ENCODE assay signal across 12 mouse cellular contexts in genomic region chr1:19211546-19212154, GRCm38 (mm10). TPM values are rescaled to one million over a fixed set of nuclear protein-coding genes. Genes with fewer than 3 reads are reported as not detected.
DNase-seq lines count a peak whose midpoint lies in the region; ATAC-seq and TF ChIP-seq lines count a peak whose summit lies in the region.
"Had no signal": no experiment of that assay in that cellular context is flagged by ENCODE, and none has a peak within 500 bp of the region (broad histone marks: within the 10 kb centered on the region; RNA-seq: fewer than 3 reads in every experiment).

No protein-coding gene starts in this region.

- TF ChIP-seq CTCF in lung, postnatal 0 days (IDR thresholded peaks at IDR 0.05), result no peak

- peaks cover 40% of the 10 kb centered on the region for H3K27me3 ChIP-seq in embryonic facial prominence, embryonic 11.5 days (ENCODE audit: control insufficient read depth, insufficient read depth, low read length)
- peaks cover 90% of the 10 kb centered on the region for H3K27me3 ChIP-seq in kidney, embryonic 15.5 days
- H3K27me3 ChIP-seq in midbrain, embryonic 15.5 days (replicated peaks), result peaks cover 53% of the 10 kb centered on the region
- H3K27me3 ChIP-seq in lung, postnatal 0 days (replicated peaks; ENCODE audit: insufficient read depth, low read length), result peaks cover 53% of the 10 kb centered on the region

- peak overlapping the region; percentile 23 for H3K4me2 ChIP-seq in embryonic facial prominence, embryonic 11.5 days (ENCODE audit: low read depth, low read length)
- H3K4me2 ChIP-seq in kidney, embryonic 15.5 days, result peak overlapping the region; percentile 55
- H3K4me2 ChIP-seq in midbrain, embryonic 15.5 days, result no peak overlapping the region
- H3K4me2 ChIP-seq in lung, postnatal 0 days (replicated peaks; ENCODE audit: low read depth, low read length), result no peak overlapping the region
- H3K4me2 ChIP-seq: heart, embryonic 12.5 days; intestine, embryonic 15.5 days had no signal

- H3K9ac ChIP-seq in embryonic facial prominence, embryonic 11.5 days (replicated peaks; ENCODE audit: low read length), result peak overlapping the region; percentile 46
- no peak overlapping the region for H3K9ac ChIP-seq in kidney, embryonic 15.5 days
- H3K9ac ChIP-seq in midbrain, embryonic 15.5 days, result 0 out of 2 replicates have a peak overlapping the region, but pooled peaks have one; percentile 31
- no peak overlapping the region for H3K9ac ChIP-seq in lung, postnatal 0 days (replicated peaks; ENCODE audit: low read depth)
- H3K9ac ChIP-seq: heart, embryonic 12.5 days; intestine, embryonic 15.5 days had no signal

- no peaks in the 10 kb centered on the region for H3K9me3 ChIP-seq in embryonic facial prominence, embryonic 11.5 days (replicated peaks; ENCODE audit: control insufficient read depth, low read length)
- no peaks in the 10 kb centered on the region for H3K9me3 ChIP-seq in kidney, embryonic 15.5 days (replicated peaks)
- no peaks in the 10 kb centered on the region for H3K9me3 ChIP-seq in midbrain, embryonic 15.5 days
- no peaks in the 10 kb centered on the region for H3K9me3 ChIP-seq in lung, postnatal 0 days (ENCODE audit: low read length)
- H3K9me3 ChIP-seq: heart, embryonic 12.5 days; intestine, embryonic 15.5 days had no signal

- no peak for TF ChIP-seq EP300 in lung, postnatal 0 days (IDR thresholded peaks at IDR 0.05)

- no peaks in the 10 kb centered on the region for H3K36me3 ChIP-seq in embryonic facial prominence, embryonic 11.5 days (replicated peaks; ENCODE audit: control insufficient read depth, insufficient read depth, low read depth, low read length)
- no peaks in the 10 kb centered on the region for H3K36me3 ChIP-seq in kidney, embryonic 15.5 days
- H3K36me3 ChIP-seq in midbrain, embryonic 15.5 days (replicated peaks), result no peaks in the 10 kb centered on the region
- H3K36me3 ChIP-seq in lung, postnatal 0 days (ENCODE audit: insufficient read depth, low read length), result no peaks in the 10 kb centered on the region
- H3K36me3 ChIP-seq: heart, embryonic 12.5 days; intestine, embryonic 15.5 days had no signal

- H3K4me1 ChIP-seq in embryonic facial prominence, embryonic 11.5 days (ENCODE audit: control insufficient read depth, insufficient read depth, low read length), result no peaks in the 10 kb centered on the region; the same call in 1 of the 2 replicates
- H3K4me1 ChIP-seq in kidney, embryonic 15.5 days, result peaks cover 13% of the 10 kb centered on the region
- no peaks in the 10 kb centered on the region for H3K4me1 ChIP-seq in midbrain, embryonic 15.5 days
- no peaks in the 10 kb centered on the region for H3K4me1 ChIP-seq in lung, postnatal 0 days (ENCODE audit: insufficient read depth, low read depth, low read length)
- H3K4me1 ChIP-seq: intestine, embryonic 15.5 days had no signal

- peak; percentile 77 for DNase-seq in ES-CJ7 (ENCODE audit: low read depth, low spot score)
- DNase-seq in embryonic facial prominence, embryonic 11.5 days (ENCODE audit: low spot score), result no peak
- no peak for DNase-seq in lung, postnatal 0 days (ENCODE audit: low spot score)
- DNase-seq in adrenal gland, adult 18-20 months (ENCODE audit: low spot score in 2 of 2), result no peak
- DNase-seq: lung, adult 18-20 months had no signal

- H3K4me3 ChIP-seq in embryonic facial prominence, embryonic 11.5 days (ENCODE audit: low read depth, low read length), result peak overlapping the region; percentile 18
- peak overlapping the region; percentile 46 for H3K4me3 ChIP-seq in kidney, embryonic 15.5 days (replicated peaks)
- H3K4me3 ChIP-seq in midbrain, embryonic 15.5 days, result peak overlapping the region; percentile 42
- H3K4me3 ChIP-seq in lung, postnatal 0 days (ENCODE audit: low read depth, low read length), result no peak overlapping the region
- H3K4me3 ChIP-seq: heart, embryonic 12.5 days; intestine, embryonic 15.5 days had no signal

- under 1% methylated on average over 15 of the region's 15 CpGs for WGBS in embryonic facial prominence, embryonic 11.5 days
- 1% methylated on average over 15 of the region's 15 CpGs for WGBS in kidney, embryonic 15.5 days
- under 1% methylated on average over 15 of the region's 15 CpGs for WGBS in midbrain, embryonic 15.5 days
- 2% methylated on average over 15 of the region's 15 CpGs for WGBS in lung, postnatal 0 days

- no peak for ATAC-seq in embryonic facial prominence, embryonic 11.5 days (replicated peaks; ENCODE audit: insufficient number of reproducible peaks, low FRiP score, low TSS enrichment, low read depth)
- ATAC-seq in kidney, embryonic 15.5 days (replicated peaks; ENCODE audit: low FRiP score), result peak; percentile 41
- no peak; the same call in 1 of the 2 replicates for ATAC-seq in midbrain, embryonic 15.5 days (replicated peaks)
- ATAC-seq in lung, postnatal 0 days, result no peak
- no peak; the same call in 1 of the 2 replicates for ATAC-seq in cerebellum, adult (ENCODE audit: insufficient number of reproducible peaks, low FRiP score, low TSS enrichment)
- ATAC-seq: CD4-positive, CD25-positive, alpha-beta regulatory T cell, adult 4 months; intestine, embryonic 15.5 days had no signal

- H3K27ac ChIP-seq in embryonic facial prominence, embryonic 11.5 days (replicated peaks; ENCODE audit: low read depth, low read length), result 0 out of 2 replicates have a peak overlapping the region, but pooled peaks have one; percentile 28
- peak overlapping the region; percentile 81 for H3K27ac ChIP-seq in kidney, embryonic 15.5 days
- H3K27ac ChIP-seq in midbrain, embryonic 15.5 days, result peak overlapping the region; percentile 74
- no peak overlapping the region for H3K27ac ChIP-seq in lung, postnatal 0 days (ENCODE audit: low read length)
- H3K27ac ChIP-seq: intestine, embryonic 15.5 days; stomach, postnatal 0 days had no signal

RNA-seq across cellular contexts. Expression of gene Tfap2b, which starts 2.9 kb away (rescaled TPM):
- 22.9 and 29.1 TPM in 2 replicates for polyA plus RNA-seq in embryonic facial prominence, embryonic 11.5 days (2014; fragmentation: Nextera tagmentation; extraction: Ambion mirVana)
- polyA plus RNA-seq in kidney, embryonic 15.5 days (2015; fragmentation: Nextera tagmentation; extraction: Ambion mirVana), result 55.7 and 57.6 TPM in 2 replicates
- 239 and 264 TPM in 2 replicates for polyA plus RNA-seq in midbrain, embryonic 15.5 days (2015; fragmentation: Nextera tagmentation; extraction: Ambion mirVana)
- polyA plus RNA-seq in lung, postnatal 0 days (2015; fragmentation: Nextera tagmentation; extraction: Ambion mirVana), result 0.14 TPM in 1 of 2 replicates, not detected in the other
- 1 to 10 TPM; 8.5 to 8.6 TPM for total RNA-seq in adrenal gland, adult 18-20 months (2021)
- polyA plus RNA-seq: stomach, postnatal 0 days had no signal

Comparison
In these comparisons a context has a peak if more than half of its experiments do, and no peak if none do; other contexts are left out.
1. H3K4me2 ChIP-seq: peak in embryonic facial prominence, embryonic 11.5 days (single experiment) and kidney, embryonic 15.5 days (single experiment); none in midbrain, embryonic 15.5 days (single experiment) and lung, postnatal 0 days (single experiment).
2. H3K9ac ChIP-seq: peak in embryonic facial prominence, embryonic 11.5 days (single experiment) and midbrain, embryonic 15.5 days (single experiment); none in kidney, embryonic 15.5 days (single experiment) and lung, postnatal 0 days (single experiment).
3. RNA of gene Tfap2b, which starts 2.9 kb away (polyA plus RNA-seq): 239 to 264 TPM in midbrain, embryonic 15.5 days, 55.7 to 57.6 TPM in kidney, embryonic 15.5 days and 22.9 to 29.1 TPM in embryonic facial prominence, embryonic 11.5 days; 0.14 TPM in lung, postnatal 0 days; every median in the first group is over 10 times any median in the second.